ENCODE assay signal across 9 mouse cellular contexts in the genomic region with DNA sequence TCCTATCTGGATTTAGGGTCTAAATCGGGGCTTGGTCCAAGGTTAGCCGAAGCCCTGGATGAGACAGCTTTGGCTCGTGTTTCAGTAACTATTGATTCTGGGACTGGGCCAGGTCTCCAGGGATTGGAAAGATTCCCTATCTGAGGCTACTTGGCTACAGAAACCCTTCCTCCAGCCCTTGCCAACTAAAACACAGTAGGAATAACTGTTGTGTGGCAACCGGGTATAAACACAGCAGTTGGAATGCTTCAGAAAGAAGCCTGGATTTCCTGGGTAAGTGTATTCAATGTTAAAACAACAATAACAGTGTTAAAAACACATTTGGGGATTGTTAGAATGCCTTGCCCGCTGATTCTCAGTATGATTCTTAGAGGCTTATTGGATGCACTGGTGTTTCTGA.
DNase-seq lines count a peak whose midpoint lies in the region; ATAC-seq and TF ChIP-seq lines count a peak whose summit lies in the region.
"Had no signal": no experiment of that assay in that cellular context is flagged by ENCODE, and none has a peak within 500 bp of the region (broad histone marks: within the 10 kb centered on the region; RNA-seq: fewer than 3 reads in every experiment).

No protein-coding gene starts in this region.

- H3K27me3 ChIP-seq in kidney, adult 2 months (replicated peaks; ENCODE audit: control insufficient read depth, insufficient read depth, low read length), result no peaks in the 10 kb centered on the region
- H3K27me3 ChIP-seq: stomach, embryonic 15.5 days had no signal

- H3K36me3 ChIP-seq in kidney, adult 2 months (ENCODE audit: control insufficient read depth, insufficient read depth, low read length), result no peaks in the 10 kb centered on the region
- H3K36me3 ChIP-seq: stomach, embryonic 15.5 days had no signal

- H3K4me1 ChIP-seq in kidney, adult 2 months (ENCODE audit: control insufficient read depth, insufficient read depth, low read length), result no peaks in the 10 kb centered on the region
- H3K4me1 ChIP-seq: stomach, embryonic 15.5 days had no signal

- no peak overlapping the region for H3K4me3 ChIP-seq in kidney, adult 2 months (ENCODE audit: insufficient read depth, low read depth, low read length)
- H3K4me3 ChIP-seq: stomach, embryonic 15.5 days had no signal

- H3K27ac ChIP-seq in kidney, adult 2 months (ENCODE audit: insufficient read depth, low read depth, low read length), result no peak overlapping the region
- H3K27ac ChIP-seq: stomach, embryonic 15.5 days had no signal

- TF ChIP-seq POLR2A in kidney, adult 2 months (IDR thresholded peaks at IDR 0.05; ENCODE audit: low read depth, low read length), result no peak

- peak; percentile 27 for DNase-seq in layer of hippocampus, adult 11-12 months (ENCODE audit: low spot score)
- DNase-seq in layer of hippocampus, adult 9-10 months (ENCODE audit: low spot score), result no peak
- DNase-seq in brain, adult 2 months (ENCODE audit: low read depth, low spot score), result peak; percentile 23
- DNase-seq in gastrocnemius, postnatal 10 days, result peak; percentile 35
- DNase-seq in kidney, adult 2 months, result peak; percentile 83
- DNase-seq in lung, postnatal 10 days, result peak; percentile 60
- DNase-seq in thymus, postnatal 14 days, result no peak

- no peak for ATAC-seq in megakaryocyte-erythroid progenitor cell, adult 5-6 weeks (replicated peaks; ENCODE audit: low FRiP score, low TSS enrichment, poor library complexity, severe bottlenecking)

- WGBS in kidney, adult 2 months, result 44% methylated on average over 5 of the region's 5 CpGs

- no peak for TF ChIP-seq CTCF in kidney, adult 2 months (conservative IDR thresholded peaks at IDR 0.05; ENCODE audit: insufficient read depth, insufficient read length, low read depth, low read length)

Comparison
In these comparisons a context has a peak if more than half of its experiments do, and no peak if none do; other contexts are left out.
1. DNase-seq: peak in layer of hippocampus, adult 11-12 months (single experiment), brain, adult 2 months (single experiment), gastrocnemius, postnatal 10 days (single experiment), kidney, adult 2 months (single experiment) and lung, postnatal 10 days (single experiment); none in layer of hippocampus, adult 9-10 months (single experiment) and thymus, postnatal 14 days (single experiment).